Mouse (Mus musculus) olfactory bulb, adult 2 months (tissue): ENCODE data around the gene Vasp.

Experiments
- CTCF ChIP-seq: fragments of 200-500 bp; IDR thresholded peaks from 2 replicates; pipeline ENCODE4 v1.5.1; 2012; ENCODE audit warnings: low read depth, mild to moderate bottlenecking, low read length, moderate library complexity; ENCODE audit not compliant: insufficient read depth
- POLR2A ChIP-seq: fragments of 200-500 bp; IDR thresholded peaks from 2 replicates; pipeline ENCODE4 v1.6.1; 2012; ENCODE audit warnings: mild to moderate bottlenecking, low read depth, low read length, moderate library complexity; ENCODE audit not compliant: insufficient read depth

DNA sequence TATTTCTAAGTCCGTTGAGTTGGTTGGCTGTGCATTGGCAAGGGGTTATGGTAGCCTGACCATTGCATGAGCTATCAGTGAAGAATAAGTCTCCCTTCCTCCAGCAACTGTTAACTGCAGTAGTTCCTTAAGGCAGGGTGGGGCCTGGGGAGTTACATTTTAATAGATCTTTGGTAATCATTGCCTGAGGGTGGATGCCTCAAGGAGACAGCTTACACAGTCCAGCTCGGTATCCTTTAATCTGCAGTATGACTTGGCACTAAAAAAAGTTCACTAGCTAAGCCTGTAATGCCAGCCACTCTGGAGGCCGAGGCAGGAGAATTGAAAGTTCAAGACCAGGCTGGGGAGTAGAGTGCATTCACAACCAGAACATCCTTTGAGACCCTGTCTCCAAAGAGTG lies 39.8 kb downstream of the Vasp start:
- TF ChIP-seq CTCF, result no peak
- no peak for TF ChIP-seq POLR2A
